Mouse (Mus musculus): Measurements from ENCODE around the gene Srebf1. TPM values are rescaled to one million over a fixed set of nuclear protein-coding genes. Genes with fewer than 3 reads are reported as not detected.

Srebf1 gene
- total RNA-seq, 1 experiment from 2014 or later, result 45.7 TPM

GRCm38 (mm10) chr11:60210305-60210724 is 12.1 kb downstream of the Srebf1 start:
- peak; percentile 78 for ATAC-seq (replicated peaks; ENCODE audit: insufficient number of reproducible peaks, low FRiP score, low TSS enrichment, poor library complexity, severe bottlenecking)

GRCm38 (mm10) chr11:60209933-60210249 is 12.5 kb downstream of the Srebf1 start:
- no peak for ATAC-seq (replicated peaks; ENCODE audit: insufficient number of reproducible peaks, low FRiP score, low TSS enrichment, poor library complexity, severe bottlenecking)

GRCm38 (mm10) chr11:60209217-60209932 is 13.0 kb downstream of the Srebf1 start:
- ATAC-seq (replicated peaks; ENCODE audit: insufficient number of reproducible peaks, low FRiP score, low TSS enrichment, poor library complexity, severe bottlenecking), result no peak

GRCm38 (mm10) chr11:60208712-60209111 is 13.7 kb downstream of the Srebf1 start:
- ATAC-seq (replicated peaks; ENCODE audit: insufficient number of reproducible peaks, low FRiP score, low TSS enrichment, poor library complexity, severe bottlenecking), result no peak

- no peak for ATAC-seq (replicated peaks; ENCODE audit: insufficient number of reproducible peaks, low FRiP score, low TSS enrichment, poor library complexity, severe bottlenecking)
These were observed 14.2 kb downstream of the Srebf1 start for GRCm38 (mm10) chr11:60208201-60208600.

- ATAC-seq (replicated peaks; ENCODE audit: insufficient number of reproducible peaks, low FRiP score, low TSS enrichment, poor library complexity, severe bottlenecking), result no peak
These were observed 16.2 kb downstream of the Srebf1 start for GRCm38 (mm10) chr11:60206207-60206606.

- no peak for ATAC-seq (replicated peaks; ENCODE audit: insufficient number of reproducible peaks, low FRiP score, low TSS enrichment, poor library complexity, severe bottlenecking)
These were observed 17.4 kb downstream of the Srebf1 start for GRCm38 (mm10) chr11:60205026-60205425.

- ATAC-seq (replicated peaks; ENCODE audit: insufficient number of reproducible peaks, low FRiP score, low TSS enrichment, poor library complexity, severe bottlenecking), result no peak
These were observed 19.4 kb downstream of the Srebf1 start for GRCm38 (mm10) chr11:60202710-60203638.

- ATAC-seq (replicated peaks; ENCODE audit: insufficient number of reproducible peaks, low FRiP score, low TSS enrichment, poor library complexity, severe bottlenecking), result no peak
These were observed 22.0 kb downstream of the Srebf1 start for GRCm38 (mm10) chr11:60200384-60200783.

GRCm38 (mm10) chr11:60199702-60200184 is 22.6 kb downstream of the Srebf1 start:
- peak; percentile 71 for ATAC-seq (replicated peaks; ENCODE audit: insufficient number of reproducible peaks, low FRiP score, low TSS enrichment, poor library complexity, severe bottlenecking)

GRCm38 (mm10) chr11:60198651-60199050 is 23.7 kb downstream of the Srebf1 start:
- ATAC-seq (replicated peaks; ENCODE audit: insufficient number of reproducible peaks, low FRiP score, low TSS enrichment, poor library complexity, severe bottlenecking), result no peak

GRCm38 (mm10) chr11:60197998-60198619 is 24.3 kb downstream of the Srebf1 start:
- no peak for ATAC-seq (replicated peaks; ENCODE audit: insufficient number of reproducible peaks, low FRiP score, low TSS enrichment, poor library complexity, severe bottlenecking)

- no peak for ATAC-seq (replicated peaks; ENCODE audit: insufficient number of reproducible peaks, low FRiP score, low TSS enrichment, poor library complexity, severe bottlenecking)
These were observed 26.0 kb downstream of the Srebf1 start for GRCm38 (mm10) chr11:60196344-60196743.

- ATAC-seq (replicated peaks; ENCODE audit: insufficient number of reproducible peaks, low FRiP score, low TSS enrichment, poor library complexity, severe bottlenecking), result no peak
These were observed 27.3 kb downstream of the Srebf1 start for GRCm38 (mm10) chr11:60195108-60195507.

- ATAC-seq (replicated peaks; ENCODE audit: insufficient number of reproducible peaks, low FRiP score, low TSS enrichment, poor library complexity, severe bottlenecking), result no peak
These were observed 28.8 kb downstream of the Srebf1 start for GRCm38 (mm10) chr11:60193556-60193955.

GRCm38 (mm10) chr11:60192534-60192933 is 29.8 kb downstream of the Srebf1 start:
- ATAC-seq (replicated peaks; ENCODE audit: insufficient number of reproducible peaks, low FRiP score, low TSS enrichment, poor library complexity, severe bottlenecking), result no peak

GRCm38 (mm10) chr11:60190055-60190641 is 32.2 kb downstream of the Srebf1 start:
- no peak for ATAC-seq (replicated peaks; ENCODE audit: insufficient number of reproducible peaks, low FRiP score, low TSS enrichment, poor library complexity, severe bottlenecking)

GRCm38 (mm10) chr11:60189501-60190040 is 32.8 kb downstream of the Srebf1 start:
- ATAC-seq (replicated peaks; ENCODE audit: insufficient number of reproducible peaks, low FRiP score, low TSS enrichment, poor library complexity, severe bottlenecking), result no peak

Measured in monocyte, adult 5-6 weeks (primary cell).